25 mouse cellular contexts compared by ENCODE assay signal in genomic region chr14:46257311-46257710, GRCm38 (mm10).
DNase-seq lines count a peak whose midpoint lies in the region; ATAC-seq lines count a peak whose summit lies in the region.
"Had no signal": no experiment of that assay in that cellular context is flagged by ENCODE, and none has a peak within 500 bp of the region (broad histone marks: within the 10 kb centered on the region; RNA-seq: fewer than 3 reads in every experiment).

No protein-coding gene starts in this region.

- peak; percentile 8 for DNase-seq in adrenal gland, postnatal 14 days
- no peak for DNase-seq in adrenal gland, adult 8-10 months
- peak; percentile 20 for DNase-seq in gastrocnemius, postnatal 14 days
- no peak for DNase-seq in gastrocnemius, postnatal 25 days
- peak; percentile 56 for DNase-seq in kidney, postnatal 10 days
- peak; percentile 44 for DNase-seq in midbrain, embryonic 11.5 days (ENCODE audit: low spot score, missing footprints)
- DNase-seq in midbrain, embryonic 14.5 days, result no peak
- DNase-seq: adrenal gland, postnatal 36 days; cerebellum, adult 9-11 months; embryo, embryonic 11 days; liver, embryonic 13.5 days; right cerebral cortex, postnatal 25 days; thymus, postnatal 25 days had no signal

- H3K4me1 ChIP-seq in kidney, embryonic 16.5 days (ENCODE audit: insufficient read depth, low read length), result 0 out of 2 replicates have a peak, but pooled peaks cover 5% of the 10 kb centered on the region
- no peaks in the 10 kb centered on the region for H3K4me1 ChIP-seq in midbrain, embryonic 11.5 days (ENCODE audit: control insufficient read depth, insufficient read depth, low read length)
- H3K4me1 ChIP-seq in midbrain, embryonic 14.5 days (ENCODE audit: control insufficient read depth, insufficient read depth, low read length), result no peaks in the 10 kb centered on the region
- H3K4me1 ChIP-seq: forebrain, embryonic 12.5 days; hindbrain, embryonic 12.5 days; midbrain, embryonic 12.5 days had no signal

- H3K36me3 ChIP-seq in kidney, embryonic 16.5 days (ENCODE audit: insufficient read depth, low read length), result no peaks in the 10 kb centered on the region
- H3K36me3 ChIP-seq in midbrain, embryonic 11.5 days (ENCODE audit: control insufficient read depth, insufficient read depth, low read length), result no peaks in the 10 kb centered on the region
- no peaks in the 10 kb centered on the region for H3K36me3 ChIP-seq in midbrain, embryonic 14.5 days (ENCODE audit: control insufficient read depth, insufficient read depth, low read length)
- H3K36me3 ChIP-seq: forebrain, embryonic 12.5 days; heart, embryonic 13.5 days; hindbrain, embryonic 12.5 days; limb, embryonic 12.5 days; liver, embryonic 13.5 days; midbrain, embryonic 12.5 days had no signal

- WGBS in kidney, embryonic 16.5 days, result 53% methylated on average over 4 of the region's 4 CpGs
- 87% methylated on average over 4 of the region's 4 CpGs for WGBS in midbrain, embryonic 11.5 days
- WGBS in midbrain, embryonic 14.5 days, result 97% methylated on average over 4 of the region's 4 CpGs

- no peak overlapping the region for H3K27ac ChIP-seq in kidney, embryonic 16.5 days (ENCODE audit: low read length)
- no peak overlapping the region for H3K27ac ChIP-seq in midbrain, embryonic 11.5 days (ENCODE audit: low read depth, low read length)
- H3K27ac ChIP-seq in midbrain, embryonic 14.5 days (replicated peaks; ENCODE audit: low read depth, low read length), result no peak overlapping the region
- H3K27ac ChIP-seq: forebrain, embryonic 12.5 days; heart, embryonic 13.5 days; hindbrain, embryonic 12.5 days; kidney, postnatal 0 days; left cerebral cortex, adult 2 months; limb, embryonic 12.5 days; liver, embryonic 13.5 days; macrophage; midbrain, embryonic 12.5 days; stomach, postnatal 0 days had no signal

- no peak for ATAC-seq in kidney, embryonic 16.5 days (ENCODE audit: low FRiP score, low TSS enrichment)
- no peak for ATAC-seq in midbrain, embryonic 11.5 days (ENCODE audit: low FRiP score)
- no peak for ATAC-seq in midbrain, embryonic 14.5 days (ENCODE audit: low FRiP score, low TSS enrichment)
- ATAC-seq: inflammation-experienced regulatory T-cells, adult 6 months had no signal

- H3K27me3 ChIP-seq in kidney, embryonic 16.5 days (ENCODE audit: insufficient read depth, low read length), result no peaks in the 10 kb centered on the region
- H3K27me3 ChIP-seq in midbrain, embryonic 11.5 days (ENCODE audit: control insufficient read depth, insufficient read depth, low read length), result no peaks in the 10 kb centered on the region
- no peaks in the 10 kb centered on the region for H3K27me3 ChIP-seq in midbrain, embryonic 14.5 days (ENCODE audit: control insufficient read depth, insufficient read depth, low read length)
- H3K27me3 ChIP-seq: CH12.LX; forebrain, embryonic 12.5 days; heart, embryonic 13.5 days; hindbrain, embryonic 12.5 days; limb, embryonic 12.5 days; liver, embryonic 13.5 days; midbrain, embryonic 12.5 days had no signal

- intact Hi-C loops in gastrocnemius, postnatal 14 days (cut with DNase I; ENCODE audit: low total_unique reads), result no loop called here

- no peaks in the 10 kb centered on the region for H3K9me3 ChIP-seq in kidney, embryonic 16.5 days (ENCODE audit: low read length)
- H3K9me3 ChIP-seq in midbrain, embryonic 11.5 days (ENCODE audit: control insufficient read depth, low read length), result no peaks in the 10 kb centered on the region
- no peaks in the 10 kb centered on the region for H3K9me3 ChIP-seq in midbrain, embryonic 14.5 days (ENCODE audit: control insufficient read depth, low read length)
- H3K9me3 ChIP-seq: forebrain, embryonic 12.5 days; heart, embryonic 13.5 days; hindbrain, embryonic 12.5 days; limb, embryonic 12.5 days; liver, embryonic 13.5 days; midbrain, embryonic 12.5 days had no signal

- H3K9ac ChIP-seq in kidney, embryonic 16.5 days (replicated peaks; ENCODE audit: low read length), result no peak overlapping the region
- H3K9ac ChIP-seq in midbrain, embryonic 11.5 days (ENCODE audit: low read length), result no peak overlapping the region
- H3K9ac ChIP-seq in midbrain, embryonic 14.5 days (replicated peaks; ENCODE audit: low read length), result no peak overlapping the region
- H3K9ac ChIP-seq: forebrain, embryonic 12.5 days; heart, embryonic 13.5 days; hindbrain, embryonic 12.5 days; limb, embryonic 12.5 days; liver, embryonic 13.5 days; midbrain, embryonic 12.5 days had no signal

- H3K4me2 ChIP-seq in kidney, embryonic 16.5 days (replicated peaks; ENCODE audit: low read depth, low read length), result no peak overlapping the region
- no peak overlapping the region for H3K4me2 ChIP-seq in midbrain, embryonic 11.5 days
- H3K4me2 ChIP-seq in midbrain, embryonic 14.5 days (ENCODE audit: low read length), result no peak overlapping the region
- H3K4me2 ChIP-seq: forebrain, embryonic 12.5 days; heart, embryonic 13.5 days; hindbrain, embryonic 12.5 days; limb, embryonic 12.5 days; liver, embryonic 13.5 days; midbrain, embryonic 12.5 days had no signal

- no peak overlapping the region for H3K4me3 ChIP-seq in kidney, embryonic 16.5 days (ENCODE audit: low read length)
- no peak overlapping the region for H3K4me3 ChIP-seq in midbrain, embryonic 11.5 days (ENCODE audit: low read depth, low read length)
- no peak overlapping the region for H3K4me3 ChIP-seq in midbrain, embryonic 14.5 days (replicated peaks; ENCODE audit: low read depth, low read length)
- H3K4me3 ChIP-seq: forebrain, embryonic 12.5 days; heart, embryonic 13.5 days; hindbrain, embryonic 12.5 days; left cerebral cortex, adult 2 months; limb, embryonic 12.5 days; liver, embryonic 13.5 days; midbrain, embryonic 12.5 days had no signal

Comparison
In these comparisons a context has a peak if more than half of its experiments do, and no peak if none do; other contexts are left out.
1. DNase-seq: peak in adrenal gland, postnatal 14 days (single experiment), gastrocnemius, postnatal 14 days (single experiment), kidney, postnatal 10 days (single experiment) and midbrain, embryonic 11.5 days (single experiment); none in adrenal gland, adult 8-10 months (single experiment), gastrocnemius, postnatal 25 days (single experiment) and midbrain, embryonic 14.5 days (single experiment).